Mouse (Mus musculus) lung, adult 2 months (tissue): ENCODE data around the gene Trim2. TPM values are rescaled to one million over a fixed set of nuclear protein-coding genes. Genes with fewer than 3 reads are reported as not detected.

ENCODE experiments used
- DNase-seq: peaks from one replicate; pipeline ENCODE4 v3.0.0; 2022
- H3K4me1 ChIP-seq: fragments of 200-500 bp; 2 replicates; pipeline ENCODE4 v1.6.1; 2011; ENCODE audit warnings: low read length; ENCODE audit not compliant: control insufficient read depth, insufficient read depth
- H3K4me3 ChIP-seq: fragments of 200-500 bp; replicated peaks from 2 replicates; pipeline ENCODE3; 2011; ENCODE audit warnings: low read depth, mild to moderate bottlenecking, control low read depth, low read length; ENCODE audit errors: extremely low read depth
- CTCF ChIP-seq: fragments of 200-500 bp; IDR thresholded peaks from 2 replicates; pipeline ENCODE4 v1.5.1; 2011; ENCODE audit warnings: mild to moderate bottlenecking, low read length, control low read depth; ENCODE audit not compliant: insufficient read depth
- POLR2A ChIP-seq: fragments of 200-500 bp; IDR thresholded peaks from 2 replicates; pipeline ENCODE4 v1.6.1; 2011; ENCODE audit warnings: low read depth, mild to moderate bottlenecking, control low read depth, low read length, borderline replicate concordance; ENCODE audit errors: extremely low read depth
- WGBS: fragments of 180-500 bp; shearing (Covaris S2); methylation state at CpG from one replicate; pipeline ENCODE4 v1.1.7; 2018; 5-methylcytosine and 5-hydroxymethylcytosine counted together
- polyA plus RNA-seq: library from polyadenylated mRNA; depleted of rRNA; stranded (reverse); fragments of >200 nt; gene quantifications from 2 replicates; pipeline ENCODE4 v1.2.3, GENCODE M21; 2012; rRNA removed

Trim2 gene
- polyA plus RNA-seq, result 26.3 and 29.8 TPM in 2 replicates

DNA sequence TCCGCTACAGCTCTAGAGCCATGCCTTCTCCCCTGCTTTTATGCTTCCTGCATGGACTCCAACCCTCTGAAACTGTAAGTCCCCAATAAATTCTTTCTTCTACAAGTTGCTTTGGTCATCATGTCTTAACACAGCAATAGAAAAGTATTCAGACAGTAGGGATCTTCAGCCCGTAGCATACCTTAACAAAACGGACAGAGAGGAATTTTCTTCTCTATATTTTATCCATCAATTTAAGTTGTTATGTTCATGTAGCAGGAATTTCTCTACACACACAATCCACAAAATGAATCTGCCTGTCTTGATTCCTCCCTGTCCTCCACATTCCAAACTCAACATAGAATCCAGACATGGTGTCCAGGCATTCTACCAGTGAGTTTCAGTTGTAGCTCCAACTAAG is at the start of gene Trim2:
Trim2 (minus strand) TSS at position 101 of the 400 bp plus-strand sequence.
- H3K4me3 ChIP-seq, result no peak within 1 kb of the TSS
- TF ChIP-seq CTCF, result no peak
- TF ChIP-seq POLR2A, result no peak
- no peak for DNase-seq
- WGBS, result over 99% methylated on average over 3 of the region's 3 CpGs
- H3K4me1 ChIP-seq, result 0 out of 2 replicates have a peak, but pooled peaks cover 2% of the 10 kb centered on the region

DNA sequence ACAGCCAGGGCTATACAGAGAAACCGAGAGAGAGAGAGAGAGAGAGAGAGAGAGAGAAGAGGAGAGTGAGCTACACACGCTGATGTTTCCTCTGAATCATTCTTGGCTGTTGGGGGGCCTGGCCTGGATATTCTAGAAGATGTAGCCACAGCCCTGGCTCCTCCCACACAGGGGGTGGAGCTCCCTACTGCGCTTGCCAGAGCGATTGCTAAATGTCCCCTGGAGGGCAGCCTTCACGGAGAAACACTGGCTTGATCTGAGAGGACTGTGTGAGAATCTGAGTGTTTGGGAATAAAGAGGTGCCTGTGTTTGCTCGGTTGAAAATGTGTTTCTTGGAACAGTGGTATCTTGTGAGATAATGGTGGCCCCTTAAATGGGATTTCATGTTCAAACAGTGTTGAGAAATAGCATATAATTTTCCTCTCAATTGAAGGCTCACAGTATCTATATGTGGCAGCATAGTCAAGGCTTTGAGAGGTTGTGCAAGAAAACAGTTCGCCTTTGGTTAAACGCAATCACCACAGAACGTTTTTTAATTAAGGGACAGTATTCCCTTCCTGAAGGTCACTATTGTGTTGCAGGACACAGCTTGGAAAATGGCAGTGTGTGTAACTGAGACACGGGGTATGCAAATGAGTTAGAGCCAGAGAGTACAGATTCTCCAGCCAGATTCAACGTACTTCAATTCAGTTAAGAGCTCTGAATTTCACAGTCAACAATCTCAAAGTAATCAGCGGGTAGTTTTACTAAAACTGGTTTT is 49.4 kb upstream of the Trim2 start:
- H3K4me1 ChIP-seq, result no peaks in the 10 kb centered on the region
- H3K4me3 ChIP-seq, result no peak overlapping the region
- WGBS, result 35% methylated on average over 12 of the region's 12 CpGs
- TF ChIP-seq CTCF (peak; percentile 16; the same call in 1 of the 2 replicates), POLR2A (no peak)
- DNase-seq, result peak; percentile 74

DNA sequence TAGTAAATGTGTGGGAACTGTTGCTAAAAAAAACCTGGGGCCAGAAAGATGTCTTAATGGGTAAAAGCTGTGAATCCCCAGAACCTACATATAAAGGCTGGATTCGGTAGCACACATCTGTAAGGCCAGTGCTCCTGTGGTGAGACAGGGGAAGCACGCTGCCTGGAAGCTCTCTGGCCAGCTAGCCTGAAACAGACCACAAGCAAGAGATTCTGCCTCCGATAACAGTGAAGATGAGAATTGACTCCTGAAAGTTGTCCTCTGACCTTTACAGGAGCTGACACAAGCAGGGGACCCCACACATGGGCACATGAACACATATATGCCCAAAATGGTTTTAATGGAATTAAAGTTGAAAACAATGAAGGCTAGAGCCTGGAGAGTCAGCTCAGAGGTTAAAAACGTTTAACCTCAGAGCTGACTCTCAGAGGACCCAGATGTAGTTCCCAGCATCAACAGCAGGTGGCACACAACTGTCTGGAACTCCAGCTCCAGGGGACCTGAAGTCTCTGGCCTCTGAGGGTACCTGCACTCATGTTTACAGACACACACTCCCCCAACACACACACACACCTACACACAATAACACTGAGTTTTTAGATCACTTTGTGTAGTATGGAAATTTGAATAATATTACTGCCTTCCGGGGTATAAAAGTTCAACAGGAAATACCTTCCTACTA is 45.8 kb upstream of the Trim2 start:
- WGBS, result 56% methylated on average over 5 of the region's 5 CpGs
- peak; percentile 83 for DNase-seq
- no peaks in the 10 kb centered on the region for H3K4me1 ChIP-seq
- TF ChIP-seq POLR2A, result no peak
- peak; percentile 93 for TF ChIP-seq CTCF
- H3K4me3 ChIP-seq, result no peak overlapping the region

DNA sequence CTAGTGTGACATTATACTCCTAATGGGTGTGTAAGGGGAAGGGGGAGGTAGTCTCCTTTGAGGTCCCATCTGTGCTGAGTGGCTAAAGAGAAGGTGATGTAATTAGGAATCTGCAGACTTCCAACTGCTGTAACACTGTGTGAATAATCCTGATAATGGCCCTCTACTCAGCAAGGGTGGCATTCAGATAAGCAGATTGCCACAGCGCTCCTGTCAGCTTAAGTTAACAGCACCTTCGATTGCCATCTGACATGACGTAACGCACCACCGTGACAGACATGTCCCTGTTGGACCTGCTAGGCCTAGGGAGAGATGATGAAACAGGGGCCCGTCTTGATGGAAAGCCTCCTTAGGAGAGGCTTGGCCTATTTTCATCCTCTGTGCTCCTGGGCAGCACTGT is 43.6 kb upstream of the Trim2 start:
- H3K4me3 ChIP-seq, result no peak overlapping the region
- H3K4me1 ChIP-seq, result peaks cover 4% of the 10 kb centered on the region
- no peak for DNase-seq
- 73% methylated on average over 6 of the region's 6 CpGs for WGBS
- no peak for TF ChIP-seq CTCF
- no peak for TF ChIP-seq POLR2A

DNA sequence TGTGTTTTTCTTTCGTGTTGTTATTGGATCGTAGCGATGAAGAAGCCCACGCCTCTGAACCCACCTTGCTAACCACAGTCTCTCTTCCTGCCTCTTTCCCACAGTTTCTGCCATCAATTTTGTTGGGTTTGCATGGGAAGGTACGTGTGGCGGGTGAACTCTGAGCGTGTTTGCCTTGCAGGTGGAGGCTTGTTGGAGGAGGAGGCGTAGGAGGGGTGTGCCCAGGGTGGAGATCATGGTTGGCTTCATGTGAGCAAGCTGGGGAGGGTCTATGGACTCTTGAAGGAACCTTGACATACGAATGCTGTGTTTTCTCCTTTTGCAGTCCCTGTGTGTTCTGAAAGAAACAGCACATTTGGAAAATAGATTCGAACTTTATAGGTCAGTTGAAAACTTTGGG is 43.1 kb upstream of the Trim2 start:
- Histone ChIP-seq H3K4me3 (no peak overlapping the region), H3K4me1 (peaks cover 4% of the 10 kb centered on the region)
- WGBS, result 85% methylated on average over 10 of the region's 10 CpGs
- TF ChIP-seq POLR2A (no peak), CTCF (no peak)
- no peak for DNase-seq

DNA sequence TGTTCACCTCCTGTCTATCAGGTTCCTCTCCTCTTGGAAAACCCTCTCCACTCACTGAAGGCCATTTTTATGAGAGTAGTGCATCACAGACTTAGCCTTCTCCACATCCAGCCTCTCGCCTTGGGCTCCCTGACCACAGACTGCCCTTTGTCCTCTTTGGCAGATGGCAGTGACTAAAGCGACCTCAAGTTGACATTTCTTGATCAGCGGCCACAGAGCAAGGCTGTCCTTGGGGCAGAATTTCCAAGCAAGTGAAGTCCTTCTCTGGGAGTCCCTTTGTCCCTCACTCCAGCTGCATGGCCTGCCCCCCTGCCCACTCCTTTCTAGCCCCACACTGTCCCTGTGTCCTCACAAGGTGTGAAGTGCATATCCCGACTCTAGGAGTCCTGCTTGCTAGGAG is 40.7 kb upstream of the Trim2 start:
- 73% methylated on average over 4 of the region's 4 CpGs for WGBS
- TF ChIP-seq CTCF (no peak), POLR2A (no peak)
- peaks cover 4% of the 10 kb centered on the region for H3K4me1 ChIP-seq
- no peak overlapping the region for H3K4me3 ChIP-seq
- no peak for DNase-seq

DNA sequence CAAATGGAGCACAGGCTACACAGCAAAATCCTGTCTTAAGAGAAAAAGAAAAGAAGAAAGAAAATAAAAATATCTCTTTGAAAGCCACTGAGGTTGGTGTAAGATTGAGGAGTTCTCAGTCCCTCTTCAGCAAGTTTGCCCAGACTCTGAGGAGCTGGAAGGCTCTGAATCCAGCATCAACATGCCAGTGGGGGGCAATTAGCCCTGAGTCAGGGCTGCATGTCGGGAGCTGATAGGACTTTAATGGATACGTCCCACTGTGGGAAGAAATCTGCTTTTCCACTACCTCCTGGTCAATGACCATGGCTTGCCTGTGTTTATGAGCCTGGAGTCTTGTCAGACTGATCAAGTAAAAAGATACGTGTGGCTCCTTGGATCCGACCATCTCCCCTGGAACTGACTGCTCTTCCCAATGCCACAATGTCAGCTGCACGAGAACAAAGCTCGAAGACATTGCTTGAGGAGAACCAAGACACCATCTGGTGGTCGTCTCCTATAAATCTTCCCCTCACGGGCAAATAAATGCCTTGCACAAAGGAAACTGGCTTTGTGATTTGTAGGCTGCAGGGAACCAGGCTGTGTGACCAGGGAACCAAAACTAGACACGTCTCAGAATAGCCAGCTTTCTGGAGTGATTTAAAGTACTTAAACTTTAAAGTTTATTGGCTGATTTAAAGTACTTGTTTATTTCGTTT is 39.9 kb upstream of the Trim2 start:
- 68% methylated on average over 10 of the region's 10 CpGs for WGBS
- DNase-seq, result no peak
- Histone ChIP-seq H3K4me3 (no peak overlapping the region), H3K4me1 (peaks cover 4% of the 10 kb centered on the region)
- TF ChIP-seq POLR2A (no peak), CTCF (no peak)

DNA sequence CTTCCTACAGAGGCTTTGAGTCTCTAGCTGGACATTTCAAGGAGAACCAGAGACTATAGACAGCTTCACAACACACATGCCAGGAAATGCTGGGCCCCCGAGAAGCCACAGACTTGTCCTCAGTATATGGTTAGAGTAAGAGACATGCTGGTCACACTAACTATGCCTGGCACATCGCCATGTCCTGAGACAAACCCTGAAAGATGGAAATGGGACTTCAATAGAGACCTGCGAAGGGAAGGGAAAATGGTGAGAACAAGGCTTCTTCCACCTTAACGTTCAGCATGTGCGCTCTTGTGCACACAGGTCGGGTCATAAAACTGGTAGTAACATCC is 38.9 kb upstream of the Trim2 start:
- no peak overlapping the region for H3K4me3 ChIP-seq
- 51% methylated on average over 6 of the region's 6 CpGs for WGBS
- H3K4me1 ChIP-seq, result peaks cover 4% of the 10 kb centered on the region
- TF ChIP-seq POLR2A (no peak), CTCF (no peak)
- DNase-seq, result peak; percentile 25

DNA sequence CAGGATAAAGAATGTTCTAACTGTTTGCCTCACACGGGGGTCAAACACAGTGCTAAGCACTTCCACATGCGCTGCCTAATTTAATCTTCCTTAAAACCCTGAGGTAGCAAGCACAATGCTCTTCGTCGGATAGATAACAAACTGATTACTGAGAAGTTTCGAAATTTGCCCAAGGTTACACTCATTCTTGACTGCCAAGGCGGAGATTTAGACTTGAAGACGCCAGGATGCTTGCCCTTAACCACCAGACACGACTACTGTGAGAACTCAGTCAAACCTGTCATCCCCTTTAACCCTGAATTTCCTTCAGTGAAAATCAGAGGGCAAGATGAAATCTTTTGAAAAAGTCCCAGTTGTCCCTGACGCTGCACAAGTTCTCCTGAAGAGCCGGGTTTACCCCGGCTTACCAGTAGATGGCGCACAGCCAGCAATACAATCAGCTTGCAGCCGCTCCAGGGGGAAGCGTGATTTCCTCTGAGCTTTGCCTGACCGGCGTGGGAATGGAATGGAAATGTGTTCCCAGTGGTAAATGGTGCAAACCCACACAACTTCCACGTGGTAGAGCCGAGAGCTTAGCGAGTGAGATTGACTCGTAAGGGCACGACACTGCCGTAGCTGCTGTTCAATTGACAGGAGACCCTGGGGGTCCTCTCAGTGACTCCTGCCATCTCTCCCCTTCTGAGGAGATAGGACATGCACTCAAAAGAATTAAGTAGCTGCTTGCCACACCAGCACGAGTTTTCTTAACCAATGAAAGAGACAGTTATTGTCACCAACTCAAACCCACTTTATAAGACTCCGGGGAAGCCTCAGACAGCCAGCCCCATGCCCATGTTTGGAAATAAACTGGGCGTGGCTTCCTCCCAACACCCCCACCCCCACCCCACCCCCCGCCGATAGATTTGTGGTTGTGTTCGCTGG is 38.3 kb upstream of the Trim2 start:
- 8% methylated on average over 28 of the region's 28 CpGs for WGBS
- TF ChIP-seq POLR2A (no peak), CTCF (peak; percentile 79)
- peaks cover 4% of the 10 kb centered on the region for H3K4me1 ChIP-seq
- DNase-seq, result peak; percentile 77
- peak overlapping the region; percentile 48 for H3K4me3 ChIP-seq
